Mouse (Mus musculus): Measurements from ENCODE around the gene Rnf19b.

GRCm38 (mm10) chr4:129107348-129107899, 49.4 kb downstream of the Rnf19b start:
- TF ChIP-seq CTCF (IDR thresholded peaks at IDR 0.05; ENCODE audit: low read depth, low read length) (no peak), GATA1 (IDR thresholded peaks at IDR 0.05; ENCODE audit: borderline replicate concordance, low read length) (no peak), TAL1 (conservative IDR thresholded peaks at IDR 0.05; ENCODE audit: low read depth, low read length) (no peak), GATA2 (IDR thresholded peaks at IDR 0.05; ENCODE audit: borderline replicate concordance, low read depth, low read length) (no peak)
